Mouse (Mus musculus) CH12.LX (cell line): ENCODE results near the gene Rilp. TPM values are rescaled to one million over a fixed set of nuclear protein-coding genes. Genes with fewer than 3 reads are reported as not detected.

Experiments
- DNase-seq: peaks from one replicate; pipeline ENCODE4 v3.0.0-alpha.2; 2013; ENCODE audit errors: extremely low read depth
- H3K27ac ChIP-seq: 2 replicates; pipeline ENCODE4 v1.5.1; 2012; ENCODE audit warnings: low read depth, mild to moderate bottlenecking, control low read depth, moderate library complexity; ENCODE audit not compliant: insufficient read depth
- H3K27me3 ChIP-seq: replicated peaks from 2 replicates; pipeline ENCODE3; 2012; ENCODE audit warnings: inconsistent platforms
- H3K36me3 ChIP-seq, 2 experiments: replicated peaks in 1 of 2; 2 replicates each; pipeline versions ENCODE3 to v1.6.1; 2012; ENCODE audit warnings: inconsistent platforms in 1 of 2, low read length in 1 of 2, mild to moderate bottlenecking in 1 of 2, mixed read lengths in 1 of 2, moderate library complexity in 1 of 2; ENCODE audit not compliant: control insufficient read depth in 1 of 2, insufficient read depth in 1 of 2
- H3K4me1 ChIP-seq, 2 experiments: 2 replicates each; pipeline ENCODE4 v1.6.1; 2012; ENCODE audit warnings: inconsistent platforms in 1 of 2, moderate library complexity in 1 of 2; ENCODE audit not compliant: insufficient read depth in 2 of 2, control insufficient read depth in 1 of 2
- H3K4me2 ChIP-seq: 2 replicates; pipeline ENCODE4 v1.6.1; 2012; ENCODE audit warnings: low read depth, mild to moderate bottlenecking, control low read depth; ENCODE audit not compliant: poor library complexity, insufficient read depth, severe bottlenecking
- H3K4me3 ChIP-seq, 3 experiments: fragments of 150-350 bp in 1 of 3; sonication (generic) in 1 of 3; replicated peaks in 1 of 3; 2 replicates each; pipeline versions ENCODE3 to v1.5.1; 2011 to 2012; ENCODE audit warnings: low read depth in 2 of 3, low read length in 2 of 3, mild to moderate bottlenecking in 2 of 3, moderate library complexity in 2 of 3, control low read depth in 1 of 3, improper control_type of control experiment in 1 of 3, inconsistent platforms in 1 of 3, mixed read lengths in 1 of 3; ENCODE audit not compliant: poor library complexity in 1 of 3
- H3K79me2 ChIP-seq: replicated peaks from 2 replicates; pipeline ENCODE4 v1.6.1; 2012; ENCODE audit warnings: mild to moderate bottlenecking, moderate library complexity; ENCODE audit not compliant: control insufficient read depth, poor library complexity, insufficient read depth, severe bottlenecking; ENCODE audit errors: extremely low read depth
- H3K9ac ChIP-seq: 2 replicates; pipeline ENCODE4 v1.6.1; 2012; ENCODE audit warnings: low read depth, mild to moderate bottlenecking, control low read depth, moderate library complexity; ENCODE audit not compliant: insufficient read depth
- H3K9me3 ChIP-seq: replicated peaks from 2 replicates; pipeline ENCODE3; 2012; ENCODE audit warnings: low read length, inconsistent platforms, mixed read lengths
- CHD1 ChIP-seq: IDR thresholded peaks from 2 replicates; pipeline ENCODE4 v1.6.1; 2012; ENCODE audit warnings: low read depth, low read length, improper control_type of control experiment, inconsistent platforms
- CHD2 ChIP-seq: IDR thresholded peaks from 2 replicates; pipeline ENCODE4 v1.6.1; 2011; ENCODE audit warnings: low read length, improper control_type of control experiment
- CTCF ChIP-seq, 2 experiments: IDR thresholded peaks in 1 of 2; conservative IDR thresholded peaks in 1 of 2; 2 replicates each; pipeline ENCODE4 v1.5.1; 2011 to 2012; ENCODE audit warnings: low read depth in 2 of 2, low read length in 2 of 2, improper control_type of control experiment in 1 of 2, inconsistent platforms in 1 of 2, mild to moderate bottlenecking in 1 of 2, moderate library complexity in 1 of 2
- E2F4 ChIP-seq: IDR thresholded peaks from 2 replicates; pipeline ENCODE4 v1.6.1; 2011; ENCODE audit warnings: low read depth, low read length, improper control_type of control experiment; ENCODE audit not compliant: insufficient replicate concordance
- EP300 ChIP-seq: IDR thresholded peaks from 2 replicates; pipeline ENCODE4 v1.6.1; 2011; ENCODE audit warnings: low read length, improper control_type of control experiment
- ETS1 ChIP-seq: conservative IDR thresholded peaks from 2 replicates; pipeline ENCODE4 v1.6.1; 2012; ENCODE audit warnings: low read depth, mild to moderate bottlenecking, inconsistent platforms, low read length, improper control_type of control experiment, moderate library complexity
- GABPA ChIP-seq: IDR thresholded peaks from 2 replicates; pipeline ENCODE4 v1.6.1; 2012; ENCODE audit warnings: low read depth, low read length, improper control_type of control experiment, inconsistent platforms; ENCODE audit not compliant: insufficient replicate concordance
- HCFC1 ChIP-seq: IDR thresholded peaks from 2 replicates; pipeline ENCODE4 v1.6.1; 2012; ENCODE audit warnings: low read depth, mild to moderate bottlenecking, inconsistent platforms, low read length, improper control_type of control experiment
- IRF4 ChIP-seq: IDR thresholded peaks from 2 replicates; pipeline ENCODE4 v1.6.1; 2014; ENCODE audit warnings: low read depth, mild to moderate bottlenecking, inconsistent platforms, low read length, improper control_type of control experiment
- JUN ChIP-seq: IDR thresholded peaks from 2 replicates; pipeline ENCODE4 v1.6.1; 2011; ENCODE audit warnings: low read depth, mild to moderate bottlenecking, low read length, improper control_type of control experiment, moderate library complexity; ENCODE audit not compliant: insufficient read depth
- JUND ChIP-seq: conservative IDR thresholded peaks from 2 replicates; pipeline ENCODE4 v1.6.1; 2011; ENCODE audit warnings: low read depth, low read length, improper control_type of control experiment
- KAT2A ChIP-seq: IDR thresholded peaks from 2 replicates; pipeline ENCODE4 v1.6.1; 2012; ENCODE audit warnings: low read length, improper control_type of control experiment, inconsistent platforms; ENCODE audit not compliant: insufficient replicate concordance
- MAFK ChIP-seq: IDR thresholded peaks from 2 replicates; pipeline ENCODE4 v1.6.1; 2011; ENCODE audit warnings: low read length, improper control_type of control experiment; ENCODE audit not compliant: insufficient replicate concordance
- MAX ChIP-seq: IDR thresholded peaks from 2 replicates; pipeline ENCODE4 v1.6.1; 2011; ENCODE audit warnings: low read length, improper control_type of control experiment
- MAZ ChIP-seq: IDR thresholded peaks from 2 replicates; pipeline ENCODE4 v1.6.1; 2012; ENCODE audit warnings: low read depth, mild to moderate bottlenecking, inconsistent platforms, low read length, improper control_type of control experiment, moderate library complexity
- MEF2A ChIP-seq: IDR thresholded peaks from 2 replicates; pipeline ENCODE4 v1.6.1; 2014; ENCODE audit warnings: low read depth, mild to moderate bottlenecking, inconsistent platforms, low read length, improper control_type of control experiment, borderline replicate concordance
- MXI1 ChIP-seq: IDR thresholded peaks from 2 replicates; pipeline ENCODE4 v1.6.1; 2011; ENCODE audit warnings: mild to moderate bottlenecking, low read depth, low read length, improper control_type of control experiment
- MYC ChIP-seq: IDR thresholded peaks from 2 replicates; pipeline ENCODE4 v1.6.1; 2011; ENCODE audit warnings: low read depth, mild to moderate bottlenecking, improper control_type of control experiment, low read length
- NRF1 ChIP-seq: IDR thresholded peaks from 2 replicates; pipeline ENCODE4 v1.6.1; 2014; ENCODE audit warnings: low read depth, mild to moderate bottlenecking, inconsistent platforms, low read length, improper control_type of control experiment, moderate library complexity
- PAX5 ChIP-seq: IDR thresholded peaks from 2 replicates; pipeline ENCODE4 v1.6.1; 2012; ENCODE audit warnings: low read length, inconsistent platforms, mixed read lengths
- POLR2A ChIP-seq: IDR thresholded peaks from 2 replicates; pipeline ENCODE4 v1.6.1; 2011; ENCODE audit warnings: low read depth, mild to moderate bottlenecking, improper control_type of control experiment, low read length
- POLR2AphosphoS2 ChIP-seq: IDR thresholded peaks from 2 replicates; pipeline ENCODE4 v1.6.1; 2011; ENCODE audit warnings: low read depth, low read length, improper control_type of control experiment
- RAD21 ChIP-seq: IDR thresholded peaks from 2 replicates; pipeline ENCODE4 v1.6.1; 2011; ENCODE audit warnings: low read depth, mild to moderate bottlenecking, low read length, improper control_type of control experiment, moderate library complexity
- RCOR1 ChIP-seq: conservative IDR thresholded peaks from 2 replicates; pipeline ENCODE4 v1.6.1; 2012; ENCODE audit warnings: low read depth, mild to moderate bottlenecking, inconsistent platforms, low read length, improper control_type of control experiment
- SIN3A ChIP-seq: IDR thresholded peaks from 2 replicates; pipeline ENCODE4 v1.6.1; 2012; ENCODE audit warnings: low read length, improper control_type of control experiment, inconsistent platforms
- SMC3 ChIP-seq: IDR thresholded peaks from 2 replicates; pipeline ENCODE4 v1.6.1; 2011; ENCODE audit warnings: low read depth, low read length, improper control_type of control experiment
- TBP ChIP-seq: conservative IDR thresholded peaks from 2 replicates; pipeline ENCODE4 v1.6.1; 2011; ENCODE audit warnings: low read depth, low read length, improper control_type of control experiment
- TCF12 ChIP-seq: IDR thresholded peaks from 2 replicates; pipeline ENCODE4 v1.6.1; 2014; ENCODE audit warnings: low read depth, mild to moderate bottlenecking, inconsistent platforms, low read length, improper control_type of control experiment
- UBTF ChIP-seq: IDR thresholded peaks from 2 replicates; pipeline ENCODE4 v1.6.1; 2012; ENCODE audit warnings: low read depth, mild to moderate bottlenecking, inconsistent platforms, low read length, improper control_type of control experiment, moderate library complexity
- USF2 ChIP-seq: conservative IDR thresholded peaks from 2 replicates; pipeline ENCODE4 v1.6.1; 2011; ENCODE audit warnings: low read depth, low read length, improper control_type of control experiment
- ZMIZ1 ChIP-seq: IDR thresholded peaks from 2 replicates; pipeline ENCODE4 v1.6.1; 2012; ENCODE audit warnings: low read depth, mild to moderate bottlenecking, inconsistent platforms, low read length, improper control_type of control experiment
- ZNF384 ChIP-seq: IDR thresholded peaks from 2 replicates; pipeline ENCODE4 v1.6.1; 2012; ENCODE audit warnings: low read depth, low read length, improper control_type of control experiment, inconsistent platforms
- dilution Hi-C: fragments of 300-500 bp; cut with MboI; formaldehyde crosslinking; loops from 2 replicates; pipeline ENCODE4 v1.14.3; 2020; ENCODE audit warnings: low sequenced_read_pairs; ENCODE audit not compliant: extremely low pct_unique_long_range_greater_than_20kb, extremely low pct_ligation_motif_present
- in situ Hi-C: fragments of 300-500 bp; cut with MboI; formaldehyde crosslinking; loops from 3 replicates; pipeline ENCODE4 v1.14.3; 2019; ENCODE audit warnings: low sequenced_read_pairs, low pct_ligation_motif_present, low pct_unique_long_range_greater_than_20kb, mixed read lengths
- polyA plus RNA-seq: library from polyadenylated mRNA; unstranded; fragments of >175 nt; gene quantifications from 2 replicates; pipeline ENCODE4 v1.2.1, GENCODE M21; 2012; ENCODE audit warnings: low read depth; ENCODE audit not compliant: insufficient read length
- total RNA-seq, 2 experiments: library from RNA; depleted of rRNA; stranded (reverse); fragments of 300-350 nt in 1 of 2; fragments of >200 nt in 1 of 2; gene quantifications; 2 replicates each; pipeline ENCODE4 v1.2.3; 2012 to 2014

The Rilp gene
- total and polyA plus RNA-seq, 3 experiments, result 0.17 to 1.1 (median 0.72) TPM

- H3K9ac ChIP-seq, result no peak overlapping the region
- dilution Hi-C loops, result no loop called here
- in situ Hi-C loops, result no loop called here
Measured at GRCm38 (mm10) chr11:75551321-75551720, 41.4 kb downstream of the Rilp start.

GRCm38 (mm10) chr11:75551961-75552441 lies 42.1 kb downstream of the Rilp start:
- peak overlapping the region; percentile 40 for H3K27ac ChIP-seq
- dilution Hi-C loops, result no loop called here
- peaks cover 27 to 49% of the 10 kb centered on the region in 2 experiments for H3K4me1 ChIP-seq
- H3K4me3 ChIP-seq, result no peak overlapping the region
- H3K36me3 ChIP-seq, result peaks cover 0 to 20% of the 10 kb centered on the region in 2 experiments
- no peaks in the 10 kb centered on the region for H3K79me2 ChIP-seq
- H3K9ac ChIP-seq, result peak overlapping the region; percentile 19; the same call in 1 of the 2 replicates
- H3K9me3 ChIP-seq, result no peaks in the 10 kb centered on the region
- no peak overlapping the region for H3K4me2 ChIP-seq
- in situ Hi-C loops, result no loop called here
- H3K27me3 ChIP-seq, result no peaks in the 10 kb centered on the region
- DNase-seq, result peak; percentile 46
- 0 out of 2 replicates have a peak, but pooled peaks have one; percentile 7 for TF ChIP-seq JUND
- no peak for TF ChIP-seq MXI1
- peak; percentile 23; the same call in 1 of the 2 replicates for TF ChIP-seq JUN
- TF ChIP-seq HCFC1, result peak; percentile 33; the same call in 1 of the 2 replicates
- TF ChIP-seq E2F4, result no peak
- no peak for TF ChIP-seq MAFK
- no peak for TF ChIP-seq RCOR1
- TF ChIP-seq CTCF (conservative IDR thresholded peaks at IDR 0.05 in 1 of 2, IDR thresholded peaks at IDR 0.05 in 1 of 2; ENCODE audit: low read depth in 2 of 2, low read length in 2 of 2), result no peak
- TF ChIP-seq MYC, result 0 out of 2 replicates have a peak, but pooled peaks have one; percentile 34
- peak; percentile 98 for TF ChIP-seq ETS1
- TF ChIP-seq SMC3, result no peak
- TF ChIP-seq CHD2, result no peak
- peak; percentile 87; the same call in 1 of the 2 replicates for TF ChIP-seq TCF12
- TF ChIP-seq GABPA, result no peak
- TF ChIP-seq ZMIZ1, result no peak
- TF ChIP-seq POLR2AphosphoS2, result no peak
- TF ChIP-seq CHD1, result no peak
- no peak; the same call in 1 of the 2 replicates for TF ChIP-seq UBTF
- no peak for TF ChIP-seq ZNF384
- TF ChIP-seq MAZ, result peak; percentile 71
- no peak for TF ChIP-seq PAX5
- TF ChIP-seq RAD21, result no peak
- TF ChIP-seq NRF1, result no peak
- no peak for TF ChIP-seq SIN3A
- no peak for TF ChIP-seq POLR2A
- TF ChIP-seq KAT2A, result no peak
- no peak for TF ChIP-seq TBP
- TF ChIP-seq IRF4, result peak; percentile 59; the same call in 1 of the 2 replicates

More at GRCm38 (mm10) chr11:75551321-75551720, 41.4 kb downstream of the Rilp start:
- H3K27me3 ChIP-seq, result no peaks in the 10 kb centered on the region
- H3K27ac ChIP-seq, result no peak overlapping the region
- no peak overlapping the region for H3K4me3 ChIP-seq
- TF ChIP-seq MAZ (no peak), MEF2A (no peak), MAX (no peak), PAX5 (no peak), CTCF (conservative IDR thresholded peaks at IDR 0.05 in 1 of 2, IDR thresholded peaks at IDR 0.05 in 1 of 2; ENCODE audit: low read depth in 2 of 2, low read length in 2 of 2) (no peak), MXI1 (no peak), NRF1 (no peak), JUND (no peak), CHD1 (no peak), EP300 (no peak), UBTF (no peak), USF2 (no peak), ETS1 (no peak), GABPA (no peak)
- H3K4me2 ChIP-seq, result no peak overlapping the region
- peaks cover 27 to 49% of the 10 kb centered on the region in 2 experiments for H3K4me1 ChIP-seq
- H3K9me3 ChIP-seq, result no peaks in the 10 kb centered on the region
- peaks cover 0 to 24% of the 10 kb centered on the region in 2 experiments for H3K36me3 ChIP-seq
- DNase-seq, result no peak
- no peaks in the 10 kb centered on the region for H3K79me2 ChIP-seq
